Mouse (Mus musculus) layer of hippocampus, postnatal 25 days (tissue): ENCODE measurements around the gene Phgdh. TPM values are rescaled to one million over a fixed set of nuclear protein-coding genes. Genes with fewer than 3 reads are reported as not detected.

Experiments
- DNase-seq, 2 experiments: peaks; one replicate each; pipeline ENCODE4 v3.0.0; 2022; ENCODE audit warnings: mixed read lengths in 2 of 2, low spot score in 1 of 2; ENCODE audit errors: extremely low spot score in 1 of 2
- total RNA-seq, 2 experiments: library from RNA; stranded (reverse); gene quantifications; 2 replicates each; pipeline ENCODE4 v1.2.3; 2021

Phgdh gene
- 10 to 100 TPM; 67.5 to 79.6 TPM for total RNA-seq

DNA sequence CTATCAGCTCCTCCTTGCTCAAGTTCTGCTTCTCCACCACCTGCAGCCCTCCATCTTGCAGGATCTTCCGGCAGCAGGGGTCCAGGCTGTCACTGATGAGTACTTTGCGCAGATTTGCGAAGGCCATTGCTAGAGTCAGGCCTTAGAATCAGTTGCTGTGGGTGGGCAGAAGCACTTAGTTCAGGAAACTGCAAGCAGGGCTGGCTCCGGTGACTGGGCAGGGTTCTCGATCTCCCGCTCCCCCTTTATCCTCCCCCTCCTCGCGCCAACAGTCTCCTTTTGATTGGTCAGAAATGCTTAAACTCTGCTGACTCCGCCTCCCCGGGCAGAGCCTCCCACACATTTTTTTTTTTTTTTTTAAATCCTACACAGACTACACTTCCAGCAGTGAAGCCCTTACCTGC, at the start of gene Phgdh:
TSS of gene Phgdh (minus strand) at position 285 of the 404 bp plus-strand sequence.
- DNase-seq = peak in 1 of 2 experiments; percentile 45

DNA sequence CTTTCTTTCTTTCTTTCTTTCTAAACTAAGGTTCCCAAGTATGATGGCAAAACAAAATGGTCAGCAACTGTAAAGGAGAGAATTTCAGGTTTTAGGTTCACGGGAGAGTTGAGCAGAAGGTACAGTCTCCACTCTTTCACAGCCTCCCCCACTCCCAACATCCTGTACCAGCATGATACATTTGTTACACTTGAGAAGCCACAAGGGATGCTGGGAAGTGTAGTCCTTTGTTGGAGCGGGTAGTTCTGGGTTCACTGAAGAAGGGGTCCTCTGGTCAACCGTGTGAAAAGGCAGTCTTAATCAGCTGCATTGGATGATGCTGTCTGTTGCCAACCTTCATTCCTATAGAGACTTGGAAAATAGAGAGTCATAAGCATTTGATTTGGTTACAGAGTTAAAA, 49.5 kb upstream of the Phgdh start:
- no peak for DNase-seq

DNA sequence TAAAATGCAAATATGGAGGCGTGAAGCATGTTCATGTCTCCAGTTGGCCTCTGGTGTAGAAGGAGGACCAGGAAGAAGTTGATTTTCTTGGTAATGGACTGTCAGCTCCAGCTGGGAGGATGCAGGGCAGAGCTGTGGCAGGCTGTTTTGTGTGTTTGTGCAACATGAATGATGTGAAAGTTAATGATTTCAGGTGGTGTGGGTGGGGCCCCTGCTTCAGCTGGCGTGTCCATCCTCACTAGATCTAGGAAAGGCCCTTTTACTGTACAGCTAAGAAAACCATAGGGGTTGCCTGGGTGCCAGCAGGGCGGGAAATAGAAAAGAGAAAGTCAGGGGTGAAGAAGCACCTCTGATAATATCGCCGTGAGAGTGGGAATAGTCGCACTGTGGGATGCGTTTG, 48.0 kb upstream of the Phgdh start:
- DNase-seq = no peak

DNA sequence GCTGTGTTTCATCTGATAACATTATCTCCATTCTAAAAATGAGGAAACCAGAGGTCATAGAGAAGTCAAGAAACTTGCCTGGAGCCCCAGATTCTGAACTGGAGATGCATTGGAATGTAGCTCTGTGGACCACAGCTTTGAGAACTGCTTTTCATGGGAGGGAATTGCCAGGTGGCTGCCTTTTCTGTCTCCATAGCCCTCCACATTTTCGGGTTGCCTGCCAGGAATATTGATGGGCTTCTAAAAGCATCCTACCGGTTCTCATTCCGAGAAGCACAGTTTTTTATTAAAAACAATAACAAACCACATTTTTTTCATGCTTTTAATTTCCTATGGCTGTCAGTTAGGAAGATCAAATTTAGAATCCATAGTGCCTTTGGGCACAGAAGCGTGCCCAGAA, 47.3 kb upstream of the Phgdh start:
- DNase-seq = no peak

DNA sequence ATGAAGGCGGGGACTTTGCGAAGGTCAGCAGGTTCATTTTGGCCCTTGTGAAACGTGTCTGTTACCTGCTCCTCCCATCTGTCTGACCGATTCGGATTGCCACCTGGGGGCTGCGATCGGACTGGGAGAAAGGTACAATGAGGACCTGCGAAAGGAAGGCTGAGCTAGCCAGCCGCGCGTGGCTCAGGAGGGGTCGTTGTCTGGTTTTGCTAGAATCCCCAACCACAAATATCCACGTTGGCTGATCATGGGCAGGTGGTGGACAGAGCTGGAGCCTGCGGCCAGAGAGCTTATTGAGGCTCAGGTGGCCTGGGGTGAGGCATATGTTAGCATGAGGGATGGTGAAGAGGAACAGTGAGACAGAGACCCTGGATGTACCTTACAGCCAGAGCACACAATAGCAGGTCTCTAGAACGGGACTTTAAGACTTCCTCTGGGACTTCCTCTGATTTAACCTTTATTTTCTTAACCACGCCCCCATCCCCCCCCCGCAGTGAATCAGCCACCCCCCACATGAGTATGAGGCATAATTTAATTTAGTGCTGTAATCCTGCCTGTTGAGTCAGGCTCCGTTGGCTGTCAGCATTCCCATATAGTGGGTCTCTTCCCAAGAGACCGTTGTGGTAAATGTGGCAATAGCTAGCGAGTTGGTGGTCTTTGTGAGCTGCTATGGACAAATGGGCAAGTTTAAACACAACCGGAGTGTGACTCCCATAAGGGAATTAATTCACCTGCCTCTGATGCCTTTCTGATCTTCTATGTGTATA, 43.4 kb upstream of the Phgdh start:
- no peak for DNase-seq

DNA sequence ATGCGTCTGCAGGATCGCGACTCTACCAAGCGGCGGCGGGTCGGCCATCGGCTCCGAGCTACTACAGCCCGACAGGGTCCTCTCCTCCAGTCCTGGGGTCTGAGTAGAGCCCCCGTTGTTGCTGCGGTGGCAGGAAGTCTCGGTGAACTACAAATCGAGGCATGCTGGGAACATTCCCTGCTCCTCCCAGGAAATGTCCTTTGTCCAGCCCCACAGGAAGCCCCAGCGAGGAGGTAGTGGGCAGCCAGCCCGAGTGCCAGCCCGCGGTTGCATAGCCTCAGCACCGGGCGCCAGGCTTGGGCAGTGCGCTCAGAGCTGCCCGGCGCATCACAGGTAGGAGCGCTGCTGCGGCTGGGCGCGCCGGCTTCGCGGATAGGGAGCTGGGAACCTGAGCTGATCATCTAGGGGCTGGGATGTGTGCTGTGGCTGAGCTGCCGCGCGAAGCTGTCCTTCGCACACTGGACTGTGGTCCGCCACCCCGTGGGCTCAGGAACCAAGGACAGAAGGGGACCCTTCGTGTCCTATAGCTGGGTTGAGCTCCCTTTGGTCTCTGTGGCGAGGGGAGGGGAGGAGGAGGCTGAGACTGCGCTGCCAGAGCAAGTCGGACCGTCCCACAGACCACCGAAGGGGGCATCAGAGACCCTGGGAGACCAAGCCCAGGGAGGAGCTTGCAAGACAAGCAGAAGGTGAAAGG, 42.6 kb upstream of the Phgdh start, which contains the start of gene Zfp697:
TSS of gene Zfp697 (plus strand) at position 216 of the 694 bp plus-strand sequence.
- peak; percentile 69 to 74 for DNase-seq

DNA sequence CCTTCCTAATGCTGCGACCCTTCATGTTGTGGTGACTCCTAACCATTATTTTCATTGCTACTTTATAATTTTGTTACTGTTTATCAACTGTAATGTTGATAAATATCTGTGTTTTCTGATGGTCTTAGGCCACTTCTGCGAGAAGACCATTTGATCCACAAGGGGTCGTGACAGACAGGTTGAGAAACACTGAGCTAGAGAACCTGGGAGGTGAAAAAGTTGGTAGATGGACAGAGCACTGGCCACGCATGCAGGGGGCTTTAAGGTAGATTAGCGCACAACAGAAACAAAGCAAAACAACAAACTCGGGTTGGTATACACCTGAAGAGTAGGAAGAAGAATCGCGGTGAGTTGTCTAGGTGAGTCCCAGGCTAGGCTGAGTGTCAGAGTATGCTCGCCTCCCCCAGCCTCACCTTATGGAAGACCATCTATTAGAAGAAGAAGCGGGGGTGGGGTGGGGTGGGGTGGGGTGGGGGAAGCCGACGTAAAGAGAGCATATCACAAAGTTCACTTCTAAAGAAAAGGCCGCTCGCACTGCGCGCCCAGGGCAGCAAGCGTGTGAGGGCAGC, 42.0 kb upstream of the Phgdh start:
- no peak for DNase-seq

DNA sequence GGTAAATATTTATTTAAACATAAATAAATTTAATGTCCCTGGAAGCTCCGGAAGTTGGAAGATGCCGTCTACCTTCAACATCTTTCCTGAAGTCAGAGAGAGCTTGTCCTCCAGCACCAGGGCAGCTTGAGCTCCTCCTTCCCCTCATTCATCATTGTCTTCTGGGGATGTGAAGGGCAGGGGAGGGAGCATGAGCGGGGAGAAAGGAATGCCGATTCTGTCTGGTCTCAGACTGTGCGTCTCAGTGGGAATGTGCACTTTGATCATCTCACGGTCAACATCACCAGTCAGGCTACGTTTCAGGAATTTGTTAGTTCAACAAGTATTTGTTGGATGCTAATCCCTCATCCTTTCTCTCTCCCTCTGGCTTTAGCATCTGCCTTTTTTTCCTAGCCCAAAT, 39.4 kb upstream of the Phgdh start:
- DNase-seq = no peak

DNA sequence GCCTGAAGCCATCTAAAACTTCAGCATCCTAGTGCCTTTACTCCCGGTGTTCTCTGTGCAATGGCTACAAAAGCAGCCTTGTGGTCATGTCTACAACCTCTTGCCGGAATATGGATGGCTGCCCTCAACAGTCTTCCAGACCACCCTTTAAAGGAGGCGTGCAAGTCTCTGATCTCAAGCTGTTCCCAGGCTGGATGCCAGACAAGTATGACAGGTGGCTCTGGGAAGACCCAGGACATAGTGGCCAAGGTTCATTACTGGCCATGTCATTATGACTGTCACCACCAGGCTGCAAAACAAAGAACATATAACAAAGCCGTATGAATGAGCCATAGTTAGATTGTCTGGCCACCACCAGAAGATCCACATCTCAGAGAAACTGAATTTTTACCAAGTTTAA, 38.5 kb upstream of the Phgdh start:
- DNase-seq = no peak

DNA sequence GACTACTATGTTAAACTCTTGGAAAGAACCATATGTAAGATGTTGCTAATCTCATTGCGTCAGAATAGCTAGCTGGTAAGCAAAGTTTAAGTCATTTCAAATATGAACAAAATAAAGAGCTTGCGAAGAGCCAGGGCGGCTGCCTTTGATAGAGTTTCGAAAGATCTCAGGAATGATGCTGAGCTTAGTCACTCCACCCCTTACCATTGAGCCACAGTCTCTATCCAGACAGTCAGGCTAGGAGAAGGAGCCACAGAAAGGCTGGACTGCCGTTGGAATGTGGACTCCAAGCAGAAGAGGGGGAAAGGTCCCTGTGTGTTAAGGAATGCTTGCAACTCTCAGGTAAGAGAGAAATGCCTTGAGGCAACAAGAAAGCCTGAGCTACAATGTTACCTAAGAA, 35.2 kb upstream of the Phgdh start:
- no peak for DNase-seq

DNA sequence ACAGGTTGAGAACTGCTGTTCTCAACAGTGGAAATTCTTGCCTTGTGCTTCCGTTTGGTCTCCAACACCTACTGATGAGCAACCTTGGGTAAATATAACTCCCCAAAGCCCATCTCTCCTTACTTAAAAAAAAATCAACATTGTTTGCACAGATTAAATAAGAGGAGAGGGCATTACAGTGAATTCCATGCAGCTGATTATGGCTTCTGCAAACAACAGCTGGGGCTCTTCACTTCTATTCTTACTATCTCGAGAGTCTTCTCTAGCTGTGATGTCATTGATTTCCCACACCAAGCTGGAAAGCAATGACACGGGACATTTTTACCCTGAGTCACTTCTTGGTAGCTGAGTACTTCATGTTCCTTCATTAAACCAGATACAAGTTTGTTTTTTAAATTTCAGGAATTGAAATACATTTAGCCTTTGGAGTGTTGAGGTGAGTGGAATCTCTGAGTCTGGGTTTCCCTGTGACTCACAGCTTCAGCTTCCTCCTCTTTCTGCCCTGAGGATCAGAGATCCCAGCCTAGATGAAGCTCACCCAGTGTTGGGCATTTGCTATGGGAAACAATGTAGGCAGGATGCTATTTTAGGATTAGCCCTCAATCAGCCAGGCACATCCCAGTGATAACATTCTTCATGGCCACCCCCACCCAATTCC, 34.4 kb upstream of the Phgdh start:
- DNase-seq = no peak

DNA sequence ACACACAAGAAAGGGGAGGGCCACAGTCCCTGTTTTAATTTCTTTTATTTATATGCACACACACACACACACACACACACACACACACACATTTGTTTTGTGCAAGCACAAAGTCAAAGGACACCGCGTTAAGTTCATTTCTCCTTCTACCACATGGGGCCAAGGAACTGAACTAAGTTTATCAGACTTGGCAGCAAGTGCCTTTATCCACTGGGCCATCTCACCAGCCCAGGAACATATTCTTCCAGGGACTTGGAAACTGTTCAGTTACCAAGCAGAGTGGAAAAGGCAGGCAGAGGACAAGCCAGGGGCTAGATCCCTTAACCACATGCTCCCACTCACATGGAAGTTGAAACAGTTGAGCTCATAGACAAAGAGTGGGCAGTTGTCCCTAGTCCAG, 29.0 kb upstream of the Phgdh start:
- no peak for DNase-seq

DNA sequence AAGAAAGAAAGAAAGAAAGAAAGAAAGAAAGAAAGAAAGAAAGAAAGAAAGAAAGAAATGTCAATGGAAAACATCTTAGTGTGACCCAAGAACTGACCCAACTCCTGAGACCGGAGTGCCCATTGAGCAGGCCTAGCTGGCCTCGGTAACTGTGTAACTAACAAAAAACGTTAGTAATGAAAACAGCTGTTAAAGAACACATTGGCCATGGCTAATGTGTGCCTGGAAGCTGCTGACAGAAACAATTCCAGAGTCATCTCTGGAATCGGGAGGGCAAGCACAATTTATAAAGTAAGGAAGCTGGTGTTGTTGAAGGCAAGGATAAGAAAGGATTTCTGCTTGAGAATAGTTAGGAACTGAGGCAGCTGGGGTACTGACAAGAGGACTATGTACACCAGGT, 28.5 kb upstream of the Phgdh start:
- DNase-seq = no peak

DNA sequence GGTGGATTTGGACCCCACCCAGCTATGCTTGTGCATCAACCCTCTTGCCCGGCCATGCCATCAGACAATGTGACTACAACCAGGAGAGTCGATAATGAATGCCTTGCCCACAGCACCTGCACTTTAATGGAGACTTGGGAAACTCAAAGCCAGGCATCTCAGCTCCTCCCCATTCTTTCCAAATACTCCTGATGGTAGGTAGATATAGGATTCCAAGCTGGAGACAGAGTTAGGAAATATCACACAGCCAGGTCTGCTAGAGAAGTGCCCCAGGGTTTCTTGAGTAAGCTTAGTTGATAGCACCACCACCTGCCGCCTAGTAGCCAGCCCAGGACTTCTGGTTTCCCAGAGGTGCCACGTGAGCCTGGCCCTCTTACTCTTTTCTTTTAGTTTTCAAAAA, 27.0 kb upstream of the Phgdh start:
- DNase-seq = no peak

DNA sequence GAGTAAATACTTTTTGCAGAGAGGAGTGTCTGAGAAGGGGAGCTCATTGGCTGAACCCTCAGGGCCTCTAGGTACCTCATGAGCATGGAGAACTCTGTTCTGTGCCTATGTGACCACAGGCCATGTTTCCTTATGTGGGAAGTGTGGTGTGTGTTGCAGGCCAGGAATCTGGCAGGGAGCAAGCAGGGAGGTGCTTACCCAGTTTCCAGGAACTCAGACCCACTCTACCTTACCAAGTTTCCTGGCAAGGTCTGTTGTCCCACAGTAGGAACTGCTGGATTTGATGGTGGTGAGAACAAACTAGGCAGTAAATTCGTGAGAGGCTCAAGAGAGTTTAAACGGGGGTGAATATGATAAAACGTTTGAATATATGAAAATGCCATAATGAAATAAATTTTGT, 26.3 kb upstream of the Phgdh start:
- no peak for DNase-seq

DNA sequence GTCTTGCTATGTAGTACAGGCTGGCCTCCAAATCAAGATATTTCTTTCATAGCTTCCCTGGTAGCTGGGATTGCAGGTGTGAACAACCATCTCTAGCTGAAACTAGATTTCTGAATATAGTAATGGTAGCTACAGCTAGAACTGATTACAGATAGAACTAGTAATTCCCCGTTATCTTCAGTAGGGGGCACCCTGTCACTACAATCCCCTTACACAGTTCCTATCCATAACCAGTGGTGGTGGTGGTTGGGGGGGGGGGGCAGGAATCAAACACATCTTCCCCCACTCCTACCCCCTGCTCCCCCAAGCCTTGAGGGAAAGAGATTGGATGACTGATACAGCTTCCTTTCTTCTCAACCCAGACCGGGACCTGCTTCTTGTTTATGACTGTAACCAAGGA, 23.0 kb upstream of the Phgdh start:
- DNase-seq = no peak

DNA sequence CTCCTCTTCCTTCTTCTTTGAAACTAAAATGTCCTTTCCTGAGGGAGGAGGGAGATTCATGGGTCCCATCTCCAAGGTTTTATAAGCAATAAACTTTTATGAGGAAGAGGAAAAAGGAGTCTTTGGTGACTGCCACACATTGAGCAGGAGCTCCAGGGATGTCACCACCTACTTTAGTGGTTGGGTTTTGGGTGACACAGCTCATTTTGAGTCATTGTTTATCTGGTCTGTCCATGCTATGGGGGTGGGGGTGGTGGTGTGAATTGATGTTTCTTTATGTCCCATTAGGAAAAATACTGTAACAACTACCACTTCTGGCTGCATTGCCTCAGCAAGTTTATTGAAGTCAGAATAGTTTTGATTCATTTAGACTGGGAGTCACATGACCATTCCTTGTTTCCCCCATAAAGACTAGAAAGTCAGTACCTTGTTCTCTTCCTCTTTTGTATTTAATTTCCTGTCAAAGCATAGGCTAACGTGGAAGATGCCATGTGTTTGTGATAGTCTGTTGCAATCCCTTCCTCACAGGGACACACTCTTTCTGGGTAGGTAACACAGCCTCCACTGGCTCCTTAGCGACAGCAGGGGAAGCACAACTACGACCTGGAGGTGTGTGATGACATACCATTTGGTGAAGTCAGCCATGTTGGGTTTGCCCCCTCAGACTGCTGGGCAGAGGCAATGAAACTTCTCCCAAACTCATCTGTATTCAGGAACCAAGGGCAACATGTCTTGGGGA, 17.0 kb upstream of the Phgdh start:
- DNase-seq = no peak

DNA sequence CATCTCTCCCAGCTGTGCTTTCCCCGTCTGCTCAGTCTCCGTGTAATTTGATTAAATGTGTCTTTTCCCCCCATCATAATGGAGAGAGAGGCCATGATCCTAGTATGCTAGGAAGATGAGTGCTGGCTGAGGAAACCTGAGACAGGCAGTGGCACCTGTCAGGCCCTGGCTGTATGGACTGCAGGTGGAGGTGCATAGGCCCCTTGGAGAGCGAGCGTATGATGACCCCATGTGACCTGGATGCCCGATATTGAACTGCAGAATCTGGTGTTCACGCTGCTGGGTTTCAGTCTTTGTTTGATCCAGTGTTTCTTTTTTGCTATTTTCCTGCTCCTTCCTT, 16.2 kb upstream of the Phgdh start:
- DNase-seq = no peak

DNA sequence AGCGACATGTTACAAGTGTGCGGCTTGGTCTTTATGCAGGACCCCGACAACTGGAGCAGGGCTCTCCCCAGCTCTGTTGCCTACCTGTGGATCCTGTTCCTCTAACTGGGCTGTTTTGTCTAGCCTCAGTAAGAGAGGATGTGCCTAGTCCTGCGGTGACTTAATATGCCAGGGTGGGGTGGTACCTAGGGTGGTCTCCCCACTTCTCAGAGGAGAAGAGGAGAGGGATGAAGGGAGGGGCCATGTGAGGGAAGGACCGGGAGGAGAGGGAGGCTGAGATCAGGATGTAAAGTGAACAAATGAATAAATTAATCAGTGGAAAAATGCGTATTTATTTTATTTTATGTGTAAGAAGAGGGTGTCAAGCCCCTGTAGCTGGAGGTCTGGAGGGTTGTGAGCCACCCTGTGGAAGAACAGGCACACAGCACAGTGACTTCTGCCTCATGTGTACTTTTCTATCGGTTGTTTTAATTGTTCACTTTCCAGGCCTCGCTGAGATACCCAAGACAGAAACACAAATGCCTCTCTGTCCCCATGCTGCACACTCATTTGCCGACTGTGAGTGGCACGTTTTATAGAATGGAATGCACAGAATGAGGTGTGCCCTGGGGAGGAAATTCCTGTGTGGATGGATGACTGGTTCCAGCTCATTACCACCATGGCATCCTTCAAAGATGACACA, 15.7 kb upstream of the Phgdh start:
- DNase-seq = no peak

DNA sequence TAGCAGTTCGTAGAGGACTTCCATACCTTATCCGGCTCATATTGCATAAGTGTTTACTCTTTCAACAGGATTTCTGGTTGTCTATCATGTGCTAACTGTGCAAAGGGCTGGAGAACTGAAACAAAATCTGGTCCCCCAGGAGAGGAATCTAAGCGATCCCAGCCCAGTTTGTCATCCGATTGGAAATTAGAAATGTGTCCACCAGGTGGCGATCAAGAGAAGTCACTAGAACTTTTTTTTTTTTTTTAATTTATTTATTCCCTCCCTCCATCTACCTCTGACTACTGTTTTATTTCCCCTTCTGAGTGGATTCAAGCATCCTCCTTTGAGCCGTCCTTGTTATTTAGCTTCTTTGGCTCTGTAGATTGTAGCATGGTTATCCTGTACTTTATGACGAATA, 14.1 kb upstream of the Phgdh start:
- peak; percentile 36 to 90 for DNase-seq
